Mouse (Mus musculus): ENCODE measurements around the gene March7. TPM values are rescaled to one million over a fixed set of nuclear protein-coding genes. Genes with fewer than 3 reads are reported as not detected.

Gene March7
- total RNA-seq (2021) = 10 to 100 TPM; 33.9 to 37.7 TPM
- long read RNA-seq, experiment 1, transcript March7-203 (10 exons, 3,594 nt) = major isoform, 18 of 41 reads
- long read RNA-seq, experiment 1, partial matches to known transcripts = 2 of 41 reads
- long read RNA-seq, experiment 1, other reads (novel, unspliced or antisense) = 20 of 41 reads
- long read RNA-seq, experiment 2, transcript March7-203 (10 exons, 3,594 nt) = major isoform, 21 of 33 reads
- long read RNA-seq, experiment 2, partial matches to known transcripts = 1 of 33 reads
- long read RNA-seq, experiment 2, other reads (novel, unspliced or antisense) = 8 of 33 reads

DNA sequence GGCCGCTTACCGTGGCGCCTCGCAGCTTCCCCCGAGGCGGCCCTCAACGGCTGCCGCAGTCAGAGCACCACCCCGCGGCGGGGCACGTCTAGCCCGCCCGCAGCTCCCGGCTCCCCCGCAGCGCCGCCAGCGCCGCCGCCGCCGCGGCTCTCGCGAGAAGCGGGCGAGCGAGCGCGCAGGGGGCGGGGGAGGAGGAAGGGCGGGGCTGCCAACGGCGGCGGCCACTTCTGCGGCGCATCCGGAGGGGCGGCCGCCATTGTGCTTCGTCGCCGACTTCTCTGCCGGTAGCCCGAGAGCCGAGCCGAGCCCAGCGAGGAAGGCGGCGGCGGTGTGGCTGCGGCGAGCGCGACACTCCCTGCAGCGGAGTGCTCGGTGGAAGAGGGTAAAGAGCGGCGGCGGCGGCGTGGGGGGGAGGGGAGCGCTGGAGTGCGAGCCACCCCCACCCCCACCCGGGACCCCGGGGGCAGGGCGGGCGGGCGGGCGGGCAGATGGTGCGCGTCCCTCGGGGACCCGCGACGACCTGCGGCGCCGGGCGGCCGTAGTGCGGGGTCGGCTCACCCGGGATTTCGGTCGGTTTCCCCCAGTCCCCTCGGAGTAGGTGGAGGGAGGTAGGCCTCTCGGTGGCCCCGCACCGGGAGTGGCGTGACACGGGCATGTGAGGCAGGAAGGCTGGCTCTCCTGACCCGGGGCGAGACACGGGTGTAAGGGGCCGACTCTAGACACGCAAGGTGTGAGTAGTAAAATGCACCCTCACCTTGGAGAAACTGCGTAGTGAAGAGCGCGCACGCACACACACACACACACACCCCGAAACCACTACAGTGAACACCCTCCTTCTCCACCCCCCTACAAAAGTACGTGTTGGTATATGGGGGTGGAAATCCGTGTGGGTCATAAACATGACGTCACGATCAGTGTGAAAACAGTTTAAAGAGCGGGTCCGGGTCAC is at the start of gene March7, which contains the start of gene Baz2b:
March7 (plus strand) TSS at position 185 of the 949 bp plus-strand sequence.
Baz2b (minus strand) TSS at position 137 of the 949 bp plus-strand sequence.
- peak; percentile 94 for DNase-seq
- intact Hi-C loops (cut with DNase I) = loop anchor here (2.0 to 10.0 kb wide), 6 partner anchors 85 to 675 kb away; no protein-coding TSS in a partner anchor

GRCm38 (mm10) chr2:60163744-60164143 is 45.9 kb upstream of the March7 start:
- intact Hi-C loops (cut with DNase I) = no loop called here

GRCm38 (mm10) chr2:60165679-60166078 is 44.0 kb upstream of the March7 start:
- no peak for DNase-seq
- intact Hi-C loops (cut with DNase I) = no loop called here

More at GRCm38 (mm10) chr2:60163744-60164143, 45.9 kb upstream of the March7 start:
- no peak for DNase-seq

GRCm38 (mm10) chr2:60166878-60167277 is 42.8 kb upstream of the March7 start:
- DNase-seq = no peak
- intact Hi-C loops (cut with DNase I) = no loop called here

- intact Hi-C loops (cut with DNase I) = no loop called here
- DNase-seq = peak in 1 of 2 experiments; percentile 20
Measured at GRCm38 (mm10) chr2:60171786-60172530, 37.7 kb upstream of the March7 start.

DNA sequence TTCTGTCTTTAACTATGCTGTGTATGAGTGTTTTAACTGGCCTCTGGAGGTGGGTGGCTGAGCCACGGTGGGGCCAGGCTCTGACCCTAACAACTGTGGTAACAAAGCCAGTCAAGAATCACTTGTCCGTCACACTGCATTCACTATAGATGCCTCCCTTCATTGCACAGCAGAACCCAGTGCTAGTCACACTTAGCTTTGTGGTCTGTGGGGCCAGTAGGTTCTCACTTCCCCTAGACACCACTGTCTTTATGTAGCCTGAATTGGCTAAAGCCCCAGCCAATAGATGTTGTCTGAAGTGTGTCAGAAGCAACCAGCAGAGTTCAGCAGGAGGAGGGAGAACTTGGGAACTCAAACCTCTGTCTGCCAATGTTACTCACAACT is 37.2 kb upstream of the March7 start:
- DNase-seq = no peak
- intact Hi-C loops (cut with DNase I) = no loop called here

GRCm38 (mm10) chr2:60173190-60173589 is 36.5 kb upstream of the March7 start:
- DNase-seq = no peak
- intact Hi-C loops (cut with DNase I) = no loop called here

DNA sequence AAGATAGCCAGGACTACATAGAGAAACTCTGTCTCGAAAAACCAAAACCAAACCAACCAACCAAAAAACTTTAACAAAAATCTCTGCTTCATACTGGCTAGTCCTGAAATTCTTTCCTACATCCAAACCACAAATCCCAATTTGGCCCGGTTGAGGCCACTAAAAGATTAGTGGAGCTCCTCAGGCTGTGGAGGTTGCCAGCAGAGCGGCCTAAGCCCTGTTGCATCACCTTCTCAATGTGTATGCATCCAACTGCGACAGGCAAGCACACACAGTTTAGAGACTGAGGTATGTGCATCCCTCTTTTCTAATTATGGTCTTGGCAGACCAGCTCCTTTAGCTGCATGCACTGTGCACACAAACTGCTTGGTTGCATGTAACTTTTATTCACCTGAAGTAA is 36.1 kb upstream of the March7 start:
- peak in 1 of 2 experiments; percentile 8 for DNase-seq
- intact Hi-C loops (cut with DNase I) = no loop called here

DNA sequence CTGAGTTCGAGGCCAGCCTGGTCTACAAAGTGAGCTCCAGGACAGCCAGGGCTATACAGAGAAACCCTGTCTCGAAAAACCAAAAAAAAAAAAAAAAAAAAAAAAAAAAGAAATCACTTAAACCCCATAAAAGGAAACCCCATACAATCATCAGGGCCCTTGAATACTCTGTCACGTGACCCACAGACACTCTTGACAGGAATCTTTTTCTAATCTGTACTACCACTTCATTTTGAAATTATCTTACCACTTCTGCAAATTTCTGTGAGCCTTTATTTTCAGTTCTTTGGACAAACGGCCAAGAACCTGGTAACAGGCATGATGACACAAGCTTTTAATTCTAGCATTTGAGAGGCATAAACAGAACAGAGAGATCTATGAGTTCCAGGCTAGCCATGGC is 34.6 kb upstream of the March7 start:
- intact Hi-C loops (cut with DNase I) = no loop called here

DNA sequence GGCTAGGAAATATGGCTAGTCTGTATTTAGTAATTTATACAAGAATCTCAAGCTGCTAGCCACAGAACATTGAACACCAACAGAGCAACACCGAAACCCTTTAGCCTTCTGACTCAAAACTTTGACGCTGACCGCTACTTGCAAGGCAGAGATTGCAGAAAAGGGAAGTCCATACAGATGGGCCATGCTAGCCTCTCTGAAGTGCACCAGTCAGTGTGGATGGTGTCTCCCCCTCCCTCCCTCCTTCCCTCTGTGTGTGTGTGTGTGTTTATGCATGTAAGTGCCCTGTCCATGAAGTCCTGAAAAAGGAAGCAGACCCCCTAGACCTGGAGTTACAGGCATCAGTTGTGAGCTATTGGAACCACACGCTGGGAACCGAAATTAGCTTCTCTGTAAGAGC is 33.6 kb upstream of the March7 start:
- intact Hi-C loops (cut with DNase I) = no loop called here
- DNase-seq = no peak

More for the DNA sequence above, 34.6 kb upstream of the March7 start:
- DNase-seq = no peak

DNA sequence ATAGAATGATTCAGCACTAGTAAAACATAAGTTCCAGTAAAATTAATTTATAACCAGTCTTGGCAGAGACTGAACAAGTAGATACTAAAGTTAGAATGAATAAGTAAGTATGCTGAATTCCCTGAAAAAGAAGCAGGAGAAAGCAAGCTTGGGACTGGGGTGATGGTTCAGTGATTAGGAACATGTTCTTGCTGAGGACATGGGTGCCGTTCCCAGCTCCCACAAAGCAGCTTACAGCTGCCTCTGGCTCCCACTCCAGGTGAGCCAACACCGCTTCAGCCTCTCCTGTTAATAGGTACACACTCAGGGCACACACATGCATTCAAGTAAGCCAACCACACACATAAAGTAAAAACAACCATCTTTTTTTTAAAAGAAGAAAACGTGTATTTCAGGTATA is 32.2 kb upstream of the March7 start:
- intact Hi-C loops (cut with DNase I) = no loop called here
- DNase-seq = no peak

GRCm38 (mm10) chr2:60181696-60182095 is 28.0 kb upstream of the March7 start:
- intact Hi-C loops (cut with DNase I) = no loop called here
- no peak for DNase-seq

- intact Hi-C loops (cut with DNase I) = no loop called here
Measured at GRCm38 (mm10) chr2:60196841-60197240, 12.8 kb upstream of the March7 start.

DNA sequence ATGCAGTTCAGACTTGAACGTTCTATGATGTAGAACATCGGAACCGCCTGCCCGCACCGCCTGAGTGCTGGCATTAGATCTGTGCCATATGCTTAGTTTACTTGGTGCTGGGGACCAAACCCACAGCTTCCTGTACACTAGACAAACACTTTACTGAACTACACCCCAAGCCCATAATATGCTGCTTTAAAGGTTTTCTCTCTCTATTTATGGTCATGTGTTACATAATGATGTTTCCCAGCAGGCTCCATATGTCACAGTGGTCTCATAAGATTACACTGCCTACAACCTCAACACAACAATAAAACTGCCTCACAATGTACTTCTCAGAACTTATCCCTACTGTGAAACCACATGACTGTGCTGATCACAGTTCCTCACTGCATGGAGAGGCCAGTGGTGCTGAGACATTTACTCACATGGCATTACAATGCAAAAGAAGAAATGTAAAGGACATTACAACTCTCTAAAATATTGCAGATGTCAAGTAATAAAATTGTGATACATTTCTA is 9.6 kb upstream of the March7 start:
- no peak for DNase-seq
- intact Hi-C loops (cut with DNase I) = loop anchor here (10.0 kb wide), 2 partner anchors 245 to 665 kb away; no protein-coding TSS in a partner anchor

More at GRCm38 (mm10) chr2:60196841-60197240, 12.8 kb upstream of the March7 start:
- DNase-seq = no peak

GRCm38 (mm10) chr2:60200667-60201066 is 9.0 kb upstream of the March7 start:
- peak; percentile 56 to 67 for DNase-seq
- intact Hi-C loops (cut with DNase I) = loop anchor here (10.0 kb wide), 2 partner anchors 246 to 666 kb away; no protein-coding TSS in a partner anchor

DNA sequence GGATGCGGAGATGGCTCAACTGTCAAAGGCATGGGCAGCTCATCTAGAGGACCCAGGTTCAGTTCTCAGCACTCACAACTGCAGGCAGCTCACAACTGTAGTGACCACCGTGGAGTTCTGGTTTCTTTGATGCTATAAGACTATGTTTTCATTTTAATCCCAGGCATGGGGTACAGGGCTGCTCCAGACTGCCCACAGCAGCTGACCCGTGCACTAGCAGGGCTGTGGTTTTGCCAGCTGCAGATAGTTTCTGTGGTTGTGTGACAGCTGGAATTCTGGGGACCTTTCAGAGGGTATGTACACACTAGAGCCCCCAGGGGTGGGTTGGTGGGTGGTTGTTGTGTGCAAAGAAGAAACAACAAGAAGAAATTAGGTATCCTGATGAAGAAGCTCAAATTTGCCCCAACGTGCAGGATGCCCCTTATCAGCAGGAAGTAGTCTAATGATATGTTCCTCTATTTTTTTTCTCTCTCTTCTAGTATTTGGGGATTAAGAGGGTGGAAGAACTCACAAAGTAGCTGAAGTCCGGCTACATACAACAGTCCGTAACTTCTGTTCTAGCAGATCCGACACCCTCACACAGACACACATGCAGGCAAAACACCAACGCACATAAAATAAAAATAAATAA is 6.7 kb upstream of the March7 start:
- DNase-seq = no peak
- intact Hi-C loops (cut with DNase I) = loop anchor here (10.0 kb wide), 2 partner anchors 248 to 668 kb away; no protein-coding TSS in a partner anchor

DNA sequence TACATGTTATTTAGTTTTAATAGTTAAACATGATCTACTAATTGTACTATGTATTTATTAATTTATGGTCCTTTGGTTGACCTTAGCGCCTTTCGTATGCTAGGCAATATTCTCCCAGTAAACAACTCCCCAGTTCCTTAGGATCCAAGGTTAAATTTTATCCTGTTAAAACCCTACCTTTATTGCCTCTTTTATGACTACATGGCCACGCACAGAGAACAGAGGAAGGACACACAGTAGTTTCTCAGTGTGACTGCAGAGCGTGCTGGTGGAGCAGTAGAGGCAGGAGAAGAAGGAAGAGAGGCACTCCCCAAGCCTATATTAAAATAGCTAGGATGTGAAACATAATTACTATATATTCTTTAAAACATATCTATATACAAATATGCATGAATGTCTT is 6.0 kb upstream of the March7 start:
- DNase-seq = no peak
- intact Hi-C loops (cut with DNase I) = loop anchor here (10.0 kb wide), 2 partner anchors 249 to 669 kb away; no protein-coding TSS in a partner anchor

GRCm38 (mm10) chr2:60204162-60204561 is 5.5 kb upstream of the March7 start:
- DNase-seq = no peak
- intact Hi-C loops (cut with DNase I) = loop anchor here (10.0 kb wide), 2 partner anchors 249 to 669 kb away; no protein-coding TSS in a partner anchor

DNA sequence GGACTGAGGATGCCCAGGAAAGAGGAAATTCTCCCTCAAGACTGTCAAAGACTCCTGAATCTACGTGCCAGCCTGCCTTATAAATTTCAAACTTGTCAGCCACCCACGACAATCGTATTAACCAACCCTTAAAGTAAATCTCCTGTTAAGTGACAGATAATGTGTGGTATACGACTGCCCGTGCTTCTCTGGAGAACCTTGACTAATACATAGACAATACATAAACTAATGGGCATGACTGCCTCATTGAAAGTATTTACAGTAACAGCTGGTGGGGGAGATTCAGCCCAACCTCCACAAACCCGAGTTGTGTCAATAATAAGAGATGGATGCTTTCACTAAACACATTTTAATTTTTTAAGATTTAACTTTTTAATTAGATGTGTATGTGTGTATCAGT is 3.9 kb upstream of the March7 start:
- intact Hi-C loops (cut with DNase I) = loop anchor here (5.0 to 10.0 kb wide), 4 partner anchors 163 to 671 kb away; no protein-coding TSS in a partner anchor

More for the DNA sequence above, 3.9 kb upstream of the March7 start:
- no peak for DNase-seq
